Mouse (Mus musculus) c-Kit-positive CD71-positive TER-119-positive erythroid progenitor cells, embryonic 14.5 days (primary cell): ENCODE measurements around the gene B020031M17Rik.
"Not testable (repeated sequence)": the region's sequence is repeated elsewhere in the genome, so short reads cannot be mapped to it uniquely, and the experiment has no call there.

Source experiments
- DNase-seq: peaks from one replicate; pipeline ENCODE4 v3.0.0-alpha.2; 2013; ENCODE audit warnings: low spot score

Gene B020031M17Rik

GRCm38 (mm10) chr13:119950706-119951105 lies at the start of gene B020031M17Rik:
Gene B020031M17Rik (minus strand): TSS chr13:119950806.
- DNase-seq: not testable (repeated sequence)

GRCm38 (mm10) chr13:119999215-119999614 lies 48.6 kb upstream of the B020031M17Rik start:
- DNase-seq: not testable (repeated sequence)

- not testable (repeated sequence) for DNase-seq
These were observed 48.0 kb upstream of the B020031M17Rik start for GRCm38 (mm10) chr13:119998442-119999086.

GRCm38 (mm10) chr13:119991917-119992496 lies 41.4 kb upstream of the B020031M17Rik start:
- DNase-seq: not testable (repeated sequence)

GRCm38 (mm10) chr13:119991264-119991663 lies 40.7 kb upstream of the B020031M17Rik start:
- DNase-seq: not testable (repeated sequence)

GRCm38 (mm10) chr13:119969163-119969562 lies 18.6 kb upstream of the B020031M17Rik start:
- DNase-seq: not testable (repeated sequence)

GRCm38 (mm10) chr13:119968193-119968592 lies 17.6 kb upstream of the B020031M17Rik start:
- DNase-seq: not testable (repeated sequence)

GRCm38 (mm10) chr13:119965968-119966367 lies 15.4 kb upstream of the B020031M17Rik start:
- DNase-seq: not testable (repeated sequence)

GRCm38 (mm10) chr13:119965302-119965952 lies 14.8 kb upstream of the B020031M17Rik start:
- DNase-seq: not testable (repeated sequence)

GRCm38 (mm10) chr13:119962856-119963255 lies 12.2 kb upstream of the B020031M17Rik start:
- not testable (repeated sequence) for DNase-seq

- not testable (repeated sequence) for DNase-seq
These were observed 5.0 kb upstream of the B020031M17Rik start for GRCm38 (mm10) chr13:119955567-119955966.

- not testable (repeated sequence) for DNase-seq
These were observed 4.5 kb upstream of the B020031M17Rik start for GRCm38 (mm10) chr13:119955089-119955488.

GRCm38 (mm10) chr13:119929172-119929571 lies 21.4 kb downstream of the B020031M17Rik start, which contains the start of gene Gm21761:
Gene Gm21761 (minus strand): TSS chr13:119929272.
- DNase-seq: not testable (repeated sequence)

- not testable (repeated sequence) for DNase-seq
These were observed 25.8 kb downstream of the B020031M17Rik start for GRCm38 (mm10) chr13:119924597-119925340.

- DNase-seq: not testable (repeated sequence)
These were observed 33.5 kb downstream of the B020031M17Rik start for GRCm38 (mm10) chr13:119916966-119917722.

GRCm38 (mm10) chr13:119916449-119916848 lies 34.2 kb downstream of the B020031M17Rik start:
- not testable (repeated sequence) for DNase-seq
